Comparison of ENCODE assay signal across 18 mouse cellular contexts in genomic region chr4:132029851-132030741, GRCm38 (mm10). TPM values are rescaled to one million over a fixed set of nuclear protein-coding genes. Genes with fewer than 3 reads are reported as not detected.
DNase-seq lines count a peak whose midpoint lies in the region; ATAC-seq lines count a peak whose summit lies in the region.
"Had no signal": no experiment of that assay in that cellular context is flagged by ENCODE, and none has a peak within 500 bp of the region (broad histone marks: within the 10 kb centered on the region; RNA-seq: fewer than 3 reads in every experiment).

No protein-coding gene starts in this region.

- no peaks in the 10 kb centered on the region for H3K27me3 ChIP-seq in heart, embryonic 13.5 days (replicated peaks)
- no peaks in the 10 kb centered on the region for H3K27me3 ChIP-seq in heart, embryonic 12.5 days (replicated peaks)
- H3K27me3 ChIP-seq in neural tube, embryonic 12.5 days (replicated peaks) = no peaks in the 10 kb centered on the region
- no peaks in the 10 kb centered on the region for H3K27me3 ChIP-seq in liver, embryonic 15.5 days
- H3K27me3 ChIP-seq: embryonic facial prominence, embryonic 13.5 days; intestine, embryonic 15.5 days; limb, embryonic 13.5 days had no signal

- H3K4me1 ChIP-seq in heart, embryonic 13.5 days = peaks cover 36% of the 10 kb centered on the region
- peaks cover 26% of the 10 kb centered on the region for H3K4me1 ChIP-seq in heart, embryonic 12.5 days (replicated peaks)
- peaks cover 22% of the 10 kb centered on the region for H3K4me1 ChIP-seq in neural tube, embryonic 12.5 days
- H3K4me1 ChIP-seq in liver, embryonic 15.5 days (replicated peaks) = peaks cover 87% of the 10 kb centered on the region
- H3K4me1 ChIP-seq: intestine, embryonic 15.5 days had no signal

- no peaks in the 10 kb centered on the region for H3K9me3 ChIP-seq in heart, embryonic 13.5 days
- no peaks in the 10 kb centered on the region for H3K9me3 ChIP-seq in heart, embryonic 12.5 days (replicated peaks)
- H3K9me3 ChIP-seq in neural tube, embryonic 12.5 days = no peaks in the 10 kb centered on the region
- no peaks in the 10 kb centered on the region for H3K9me3 ChIP-seq in liver, embryonic 15.5 days (replicated peaks)
- H3K9me3 ChIP-seq: embryonic facial prominence, embryonic 13.5 days; forebrain, embryonic 13.5 days; intestine, embryonic 15.5 days; limb, embryonic 13.5 days had no signal

- 42% methylated on average over 10 of the region's 10 CpGs for WGBS in heart, embryonic 13.5 days
- WGBS in heart, embryonic 12.5 days = 45% methylated on average over 10 of the region's 10 CpGs
- 63% methylated on average over 10 of the region's 10 CpGs for WGBS in neural tube, embryonic 12.5 days
- WGBS in liver, embryonic 15.5 days (ENCODE audit: insufficient replicate concordance) = 21% methylated on average over 10 of the region's 10 CpGs

- no peak for ATAC-seq in heart, embryonic 13.5 days (ENCODE audit: extremely low read depth, insufficient number of reproducible peaks, low FRiP score, low TSS enrichment)
- no peak for ATAC-seq in heart, embryonic 12.5 days (ENCODE audit: insufficient number of reproducible peaks, low FRiP score)
- no peak for ATAC-seq in neural tube, embryonic 12.5 days (ENCODE audit: low FRiP score, low read depth)
- ATAC-seq in liver, embryonic 15.5 days (ENCODE audit: insufficient read depth) = peak; percentile 26; the same call in 1 of the 2 replicates
- ATAC-seq: forebrain, embryonic 13.5 days; intestine, embryonic 15.5 days had no signal

- no peak overlapping the region for H3K4me3 ChIP-seq in heart, embryonic 13.5 days
- no peak overlapping the region for H3K4me3 ChIP-seq in heart, embryonic 12.5 days
- no peak overlapping the region for H3K4me3 ChIP-seq in neural tube, embryonic 12.5 days
- H3K4me3 ChIP-seq in liver, embryonic 15.5 days (replicated peaks) = no peak overlapping the region
- H3K4me3 ChIP-seq: embryonic facial prominence, embryonic 13.5 days; forebrain, embryonic 13.5 days; intestine, embryonic 15.5 days; limb, embryonic 13.5 days; myocyte had no signal

- H3K4me2 ChIP-seq in heart, embryonic 13.5 days = peak overlapping the region; percentile 42
- H3K4me2 ChIP-seq in heart, embryonic 12.5 days = no peak overlapping the region
- H3K4me2 ChIP-seq in neural tube, embryonic 12.5 days (replicated peaks) = no peak overlapping the region
- H3K4me2 ChIP-seq in liver, embryonic 15.5 days = peak overlapping the region; percentile 27; the same call in 1 of the 2 replicates
- H3K4me2 ChIP-seq: embryonic facial prominence, embryonic 13.5 days; forebrain, embryonic 13.5 days; intestine, embryonic 15.5 days; limb, embryonic 13.5 days had no signal

- H3K36me3 ChIP-seq in heart, embryonic 13.5 days = no peaks in the 10 kb centered on the region
- no peaks in the 10 kb centered on the region for H3K36me3 ChIP-seq in heart, embryonic 12.5 days
- H3K36me3 ChIP-seq in neural tube, embryonic 12.5 days = no peaks in the 10 kb centered on the region
- H3K36me3 ChIP-seq in liver, embryonic 15.5 days (replicated peaks) = peaks cover 49% of the 10 kb centered on the region
- H3K36me3 ChIP-seq: embryonic facial prominence, embryonic 13.5 days; intestine, embryonic 15.5 days; limb, embryonic 13.5 days had no signal

- no peak for DNase-seq in neural tube, embryonic 10.5 days (ENCODE audit: extremely low spot score, low spot score)
- DNase-seq in adrenal gland, adult 8-10 months = no peak
- no peak for DNase-seq in adipocyte (ENCODE audit: low spot score)
- DNase-seq in lung, postnatal 14 days = no peak
- DNase-seq: cerebellum, adult 9-11 months; kidney, postnatal 25 days; lung, postnatal 36 days had no signal

- H3K27ac ChIP-seq in heart, embryonic 13.5 days (replicated peaks) = peak overlapping the region; percentile 28
- no peak overlapping the region for H3K27ac ChIP-seq in heart, embryonic 12.5 days (ENCODE audit: poor library complexity, severe bottlenecking)
- peak overlapping the region; percentile 15; the same call in 1 of the 2 replicates for H3K27ac ChIP-seq in neural tube, embryonic 12.5 days
- peak overlapping the region; percentile 86 for H3K27ac ChIP-seq in liver, embryonic 15.5 days (replicated peaks)
- H3K27ac ChIP-seq: embryonic facial prominence, embryonic 13.5 days; forebrain, embryonic 13.5 days; intestine, embryonic 15.5 days; limb, embryonic 13.5 days had no signal

- H3K9ac ChIP-seq in heart, embryonic 13.5 days = peak overlapping the region; percentile 33; the same call in 1 of the 2 replicates
- no peak overlapping the region for H3K9ac ChIP-seq in heart, embryonic 12.5 days
- H3K9ac ChIP-seq in neural tube, embryonic 12.5 days = no peak overlapping the region
- H3K9ac ChIP-seq in liver, embryonic 15.5 days = no peak overlapping the region
- H3K9ac ChIP-seq: embryonic facial prominence, embryonic 13.5 days; forebrain, embryonic 13.5 days; intestine, embryonic 15.5 days; limb, embryonic 13.5 days had no signal

RNA-seq across cellular contexts. Expression of gene Gm10300, which starts 44.4 kb away (rescaled TPM):
- 0.08 and 0.13 TPM in 2 replicates for polyA plus RNA-seq in heart, embryonic 13.5 days (2015; fragmentation: Nextera tagmentation; extraction: Ambion mirVana)
- 0.15 and 0.28 TPM in 2 replicates for polyA plus RNA-seq in heart, embryonic 12.5 days (2016; fragmentation: Nextera tagmentation; extraction: Ambion mirVana)
- 0.09 TPM in 1 of 2 replicates, not detected in the other for polyA plus RNA-seq in neural tube, embryonic 12.5 days (2016; fragmentation: Nextera tagmentation; extraction: Ambion mirVana)
- 0.43 and 0.46 TPM in 2 replicates for polyA plus RNA-seq in liver, embryonic 15.5 days (2015; fragmentation: Nextera tagmentation; extraction: Ambion mirVana)
- total RNA-seq in adrenal gland, adult 8-10 months (2022) = under 1 TPM; 0.17 to 0.65 (median 0.40) TPM
- total RNA-seq: layer of hippocampus, postnatal 14 days had no signal
- polyA plus RNA-seq: brain, embryonic 14.5 days; forebrain, embryonic 13.5 days; limb, embryonic 13.5 days had no signal

RNA-seq across cellular contexts. Expression of gene Epb41, which starts 45.0 kb away (rescaled TPM):
- 58.5 and 76.5 TPM in 2 replicates for polyA plus RNA-seq in heart, embryonic 13.5 days (2015; fragmentation: Nextera tagmentation; extraction: Ambion mirVana)
- 97.6 and 102 TPM in 2 replicates for polyA plus RNA-seq in heart, embryonic 12.5 days (2016; fragmentation: Nextera tagmentation; extraction: Ambion mirVana)
- 168 and 189 TPM in 2 replicates for polyA plus RNA-seq in neural tube, embryonic 12.5 days (2016; fragmentation: Nextera tagmentation; extraction: Ambion mirVana)
- polyA plus RNA-seq in liver, embryonic 15.5 days (2015; fragmentation: Nextera tagmentation; extraction: Ambion mirVana) = 181 and 204 TPM in 2 replicates
- 10 to 100 TPM; 44.7 to 57.0 (median 55.7) TPM for total RNA-seq in adrenal gland, adult 8-10 months (2022)

Comparison
In these comparisons a context has a peak if more than half of its experiments do, and no peak if none do; other contexts are left out.
1. H3K4me2 ChIP-seq: peak in heart, embryonic 13.5 days (single experiment) and liver, embryonic 15.5 days (single experiment); none in heart, embryonic 12.5 days (single experiment) and neural tube, embryonic 12.5 days (single experiment).